ENCODE assay signal across 24 mouse cellular contexts in genomic region chr10:126764740-126765139, GRCm38 (mm10).
DNase-seq lines count a peak whose midpoint lies in the region; ATAC-seq and TF ChIP-seq lines count a peak whose summit lies in the region.
"Had no signal": no experiment of that assay in that cellular context is flagged by ENCODE, and none has a peak within 500 bp of the region (broad histone marks: within the 10 kb centered on the region; RNA-seq: fewer than 3 reads in every experiment).

No protein-coding gene starts in this region.

- no peak overlapping the region for H3K27ac ChIP-seq in kidney, adult 2 months (ENCODE audit: insufficient read depth, low read depth, low read length)
- H3K27ac ChIP-seq in kidney, embryonic 16.5 days (ENCODE audit: low read length): no peak overlapping the region
- H3K27ac ChIP-seq in neural tube, embryonic 11.5 days (ENCODE audit: low read depth, low read length): no peak overlapping the region
- no peak overlapping the region for H3K27ac ChIP-seq in neural tube, embryonic 15.5 days (replicated peaks)
- H3K27ac ChIP-seq in left cerebral cortex, adult 2 months: no peak overlapping the region
- H3K27ac ChIP-seq: embryonic facial prominence, embryonic 15.5 days; hindbrain, embryonic 14.5 days; limb, embryonic 15.5 days; midbrain, embryonic 10.5 days; neural tube, embryonic 12.5 days had no signal

- no peak overlapping the region for H3K4me2 ChIP-seq in kidney, embryonic 16.5 days (replicated peaks; ENCODE audit: low read depth, low read length)
- H3K4me2 ChIP-seq in neural tube, embryonic 11.5 days (ENCODE audit: low read depth): no peak overlapping the region
- no peak overlapping the region for H3K4me2 ChIP-seq in neural tube, embryonic 15.5 days
- H3K4me2 ChIP-seq: embryonic facial prominence, embryonic 15.5 days; heart, embryonic 12.5 days; hindbrain, embryonic 14.5 days; limb, embryonic 15.5 days; lung, embryonic 14.5 days; neural tube, embryonic 12.5 days had no signal

- no peak for ATAC-seq in kidney, embryonic 16.5 days (ENCODE audit: low FRiP score, low TSS enrichment)
- ATAC-seq in neural tube, embryonic 11.5 days (ENCODE audit: insufficient read depth, low FRiP score, low TSS enrichment): no peak
- ATAC-seq in neural tube, embryonic 15.5 days (ENCODE audit: low FRiP score): no peak

- H3K4me3 ChIP-seq in kidney, adult 2 months (ENCODE audit: insufficient read depth, low read depth, low read length): no peak overlapping the region
- H3K4me3 ChIP-seq in kidney, embryonic 16.5 days (ENCODE audit: low read length): no peak overlapping the region
- H3K4me3 ChIP-seq in neural tube, embryonic 11.5 days (ENCODE audit: low read depth, low read length): no peak overlapping the region
- H3K4me3 ChIP-seq in neural tube, embryonic 15.5 days (replicated peaks): no peak overlapping the region
- H3K4me3 ChIP-seq in left cerebral cortex, adult 2 months: no peak overlapping the region
- H3K4me3 ChIP-seq: embryonic facial prominence, embryonic 15.5 days; heart, embryonic 12.5 days; limb, embryonic 15.5 days; midbrain, embryonic 10.5 days; neural tube, embryonic 12.5 days had no signal

- H3K27me3 ChIP-seq in kidney, adult 2 months (replicated peaks; ENCODE audit: control insufficient read depth, insufficient read depth, low read length): no peaks in the 10 kb centered on the region
- H3K27me3 ChIP-seq in kidney, embryonic 16.5 days (ENCODE audit: insufficient read depth, low read length): no peaks in the 10 kb centered on the region
- H3K27me3 ChIP-seq in neural tube, embryonic 11.5 days (ENCODE audit: control insufficient read depth, insufficient read depth, low read length): no peaks in the 10 kb centered on the region
- H3K27me3 ChIP-seq in neural tube, embryonic 15.5 days (replicated peaks): no peaks in the 10 kb centered on the region
- H3K27me3 ChIP-seq: embryonic facial prominence, embryonic 15.5 days; heart, embryonic 12.5 days; limb, embryonic 15.5 days; neural tube, embryonic 12.5 days had no signal

- H3K9ac ChIP-seq in kidney, embryonic 16.5 days (replicated peaks; ENCODE audit: low read length): no peak overlapping the region
- H3K9ac ChIP-seq in neural tube, embryonic 11.5 days (ENCODE audit: low read length): no peak overlapping the region
- no peak overlapping the region for H3K9ac ChIP-seq in neural tube, embryonic 15.5 days (replicated peaks)
- H3K9ac ChIP-seq: embryonic facial prominence, embryonic 15.5 days; heart, embryonic 12.5 days; hindbrain, embryonic 14.5 days; limb, embryonic 15.5 days; lung, embryonic 14.5 days; neural tube, embryonic 12.5 days had no signal

- no peaks in the 10 kb centered on the region for H3K4me1 ChIP-seq in kidney, adult 2 months (ENCODE audit: control insufficient read depth, insufficient read depth, low read length)
- no peaks in the 10 kb centered on the region for H3K4me1 ChIP-seq in kidney, embryonic 16.5 days (ENCODE audit: insufficient read depth, low read length)
- no peaks in the 10 kb centered on the region for H3K4me1 ChIP-seq in neural tube, embryonic 11.5 days (ENCODE audit: control insufficient read depth, insufficient read depth, low read length)
- H3K4me1 ChIP-seq in neural tube, embryonic 15.5 days: no peaks in the 10 kb centered on the region
- H3K4me1 ChIP-seq: embryonic facial prominence, embryonic 15.5 days; heart, embryonic 12.5 days; limb, embryonic 15.5 days; midbrain, embryonic 10.5 days; neural tube, embryonic 12.5 days had no signal

- intact Hi-C loops in left cerebral cortex, adult 2 months (cut with DNase I): no loop called here

- no peak for DNase-seq in kidney, adult 2 months
- DNase-seq in neural tube, embryonic 11.5 days (ENCODE audit: low spot score): peak; percentile 21
- peak; percentile 9 for DNase-seq in NIH3T3 (ENCODE audit: low read depth)
- DNase-seq in urinary bladder, postnatal 14 days (ENCODE audit: low spot score): no peak
- no peak for DNase-seq in left cerebral cortex, adult 2 months (ENCODE audit: extremely low spot score in 1 of 2, low spot score in 2 of 2)
- DNase-seq: adrenal gland, adult 8-10 months; B cell, adult 2 months; cerebellum, adult 11 months; cerebellum, postnatal 36 days; heart, postnatal 14 days; kidney, postnatal 10 days; lung, embryonic 14.5 days; lung, postnatal 4 days; thymus, adult 18-20 months; thymus, postnatal 4 days had no signal

- no peaks in the 10 kb centered on the region for H3K36me3 ChIP-seq in kidney, adult 2 months (ENCODE audit: control insufficient read depth, insufficient read depth, low read length)
- no peaks in the 10 kb centered on the region for H3K36me3 ChIP-seq in kidney, embryonic 16.5 days (ENCODE audit: insufficient read depth, low read length)
- H3K36me3 ChIP-seq in neural tube, embryonic 11.5 days (ENCODE audit: control insufficient read depth, insufficient read depth, low read length): no peaks in the 10 kb centered on the region
- H3K36me3 ChIP-seq in neural tube, embryonic 15.5 days: no peaks in the 10 kb centered on the region
- H3K36me3 ChIP-seq: embryonic facial prominence, embryonic 15.5 days; G1E; heart, embryonic 12.5 days; limb, embryonic 15.5 days; midbrain, embryonic 10.5 days; neural tube, embryonic 12.5 days had no signal

- 76% methylated on average over 8 of the region's 8 CpGs for WGBS in kidney, adult 2 months
- WGBS in kidney, embryonic 16.5 days: 76% methylated on average over 8 of the region's 8 CpGs
- WGBS in neural tube, embryonic 11.5 days: 77% methylated on average over 8 of the region's 8 CpGs
- WGBS in neural tube, embryonic 15.5 days: 75% methylated on average over 8 of the region's 8 CpGs

- TF ChIP-seq POLR2A in kidney, adult 2 months (IDR thresholded peaks at IDR 0.05; ENCODE audit: low read depth, low read length): no peak

- 0 out of 2 replicates have a peak, but pooled peaks have one; percentile 8 for TF ChIP-seq CTCF in kidney, adult 2 months (conservative IDR thresholded peaks at IDR 0.05; ENCODE audit: insufficient read depth, insufficient read length, low read depth, low read length)
- no peak for TF ChIP-seq CTCF in left cerebral cortex, adult 2 months (IDR thresholded peaks at IDR 0.05)

- H3K9me3 ChIP-seq in kidney, embryonic 16.5 days (ENCODE audit: low read length): no peaks in the 10 kb centered on the region
- H3K9me3 ChIP-seq in neural tube, embryonic 11.5 days (ENCODE audit: control insufficient read depth, low read length): no peaks in the 10 kb centered on the region
- no peaks in the 10 kb centered on the region for H3K9me3 ChIP-seq in neural tube, embryonic 15.5 days (replicated peaks)
- H3K9me3 ChIP-seq: embryonic facial prominence, embryonic 15.5 days; heart, embryonic 12.5 days; limb, embryonic 15.5 days; midbrain, embryonic 10.5 days; neural tube, embryonic 12.5 days had no signal

Comparison
In these comparisons a context has a peak if more than half of its experiments do, and no peak if none do; other contexts are left out.
1. DNase-seq: peak in neural tube, embryonic 11.5 days (single experiment) and NIH3T3 (single experiment); none in kidney, adult 2 months (single experiment), urinary bladder, postnatal 14 days (single experiment) and left cerebral cortex, adult 2 months (0 of 2).